8 mouse cellular contexts compared by ENCODE assay signal in the genomic region with DNA sequence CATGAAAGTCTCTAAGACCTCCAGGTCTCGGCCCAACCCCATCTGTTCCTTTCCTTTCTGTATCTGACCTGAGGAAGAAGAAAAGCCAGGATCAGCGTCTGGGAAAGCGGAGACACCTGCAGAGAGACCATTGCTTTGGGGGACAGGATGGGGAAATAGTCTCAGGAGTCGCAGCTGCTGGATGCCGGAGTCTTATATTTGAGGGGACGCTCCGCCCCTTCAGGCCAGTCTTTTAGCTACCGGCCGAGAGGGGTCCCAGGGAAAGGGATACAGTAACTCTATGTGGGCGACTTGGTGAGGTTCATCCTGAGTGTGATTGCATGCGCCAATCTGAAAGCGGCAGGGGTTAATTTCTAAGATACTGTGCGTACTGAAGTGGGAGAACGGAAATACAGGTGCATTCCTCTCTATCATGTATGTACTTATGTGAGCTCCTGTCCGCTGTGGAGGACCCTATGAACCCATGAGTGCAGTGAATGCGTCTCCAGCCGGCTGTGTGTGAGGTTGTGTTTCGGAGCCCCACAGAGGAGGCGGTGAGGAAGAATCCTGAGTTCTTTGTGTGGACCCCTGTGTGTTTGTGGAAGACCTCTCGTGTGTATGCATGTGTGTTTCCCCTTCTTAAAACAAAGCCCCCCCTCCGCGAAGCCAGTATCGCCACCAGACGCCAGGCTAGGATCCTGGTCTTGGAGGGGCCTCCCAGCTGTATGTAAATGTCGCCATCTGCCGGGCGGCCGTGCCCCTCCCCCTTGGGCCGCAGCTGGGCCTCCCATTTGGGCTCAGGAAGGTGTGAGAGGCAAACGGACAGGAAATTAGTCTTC. TPM values are rescaled to one million over a fixed set of nuclear protein-coding genes. Genes with fewer than 3 reads are reported as not detected.
DNase-seq lines count a peak whose midpoint lies in the region; ATAC-seq and TF ChIP-seq lines count a peak whose summit lies in the region.

Dll3 (minus strand) TSS at position 623 of the 818 bp plus-strand sequence.

- whole genome bisulfite sequencing in cerebellum, adult 2 months: 8% methylated on average over 30 of the region's 30 CpGs
- WGBS in forebrain, embryonic 10.5 days: under 1% methylated on average over 30 of the region's 30 CpGs
- WGBS in limb, embryonic 10.5 days: under 1% methylated on average over 30 of the region's 30 CpGs

- no peaks in the 10 kb centered on the region; the same call in 1 of the 2 replicates for H3K4me1 ChIP-seq in cerebellum, adult 2 months (ENCODE audit: control insufficient read depth, insufficient read depth, low read length)
- H3K4me1 ChIP-seq in forebrain, embryonic 10.5 days: peaks cover 33% of the 10 kb centered on the region
- H3K4me1 ChIP-seq in limb, embryonic 10.5 days: peaks cover 27% of the 10 kb centered on the region

- peaks cover 22% of the 10 kb centered on the region for H3K36me3 ChIP-seq in forebrain, embryonic 10.5 days (replicated peaks)
- H3K36me3 ChIP-seq in limb, embryonic 10.5 days: peaks cover 30% of the 10 kb centered on the region

- no peak within 1 kb of the TSS for H3K4me3 ChIP-seq in cerebellum, adult 2 months (replicated peaks; ENCODE audit: insufficient read depth, low read depth, low read length)
- H3K4me3 ChIP-seq in forebrain, embryonic 10.5 days: peak within 1 kb of the TSS; percentile 49
- H3K4me3 ChIP-seq in limb, embryonic 10.5 days: peak within 1 kb of the TSS; percentile 48

- ATAC-seq in cerebellum, adult (ENCODE audit: insufficient number of reproducible peaks, low FRiP score, low TSS enrichment): no peak
- peak; percentile 23 to 59; a peak in 2 of 4 replicates for ATAC-seq in hematopoietic stem cell, adult 5-6 weeks (replicated peaks in 1 of 2; ENCODE audit: insufficient read depth in 1 of 2, low FRiP score in 2 of 2, low TSS enrichment in 1 of 2, low read depth in 1 of 2, poor library complexity in 2 of 2, severe bottlenecking in 2 of 2)
- ATAC-seq in megakaryocyte-erythroid progenitor cell, adult 5-6 weeks (replicated peaks; ENCODE audit: low FRiP score, low TSS enrichment, poor library complexity, severe bottlenecking): peak; percentile 58

- peak; percentile 28 to 41 for DNase-seq in cerebellum, adult 2 months
- peak; percentile 68 for DNase-seq in R1 (ENCODE audit: low read depth, low spot score)
- peak; percentile 78 for DNase-seq in forebrain, embryonic 10.5 days (ENCODE audit: extremely low spot score, low spot score)
- peak; percentile 83 for DNase-seq in limb, embryonic 10.5 days (ENCODE audit: low spot score)
- peak; percentile 38 to 51 for DNase-seq in spleen, postnatal 36 days (ENCODE audit: low spot score in 2 of 2)

- TF ChIP-seq POLR2A in cerebellum, adult 2 months (IDR thresholded peaks at IDR 0.05; ENCODE audit: borderline replicate concordance, insufficient read depth, low read length): no peak

- H3K27me3 ChIP-seq in cerebellum, adult 2 months (ENCODE audit: control insufficient read depth, insufficient read depth, low read length): 0 out of 2 replicates have a peak, but pooled peaks cover 1% of the 10 kb centered on the region
- H3K27me3 ChIP-seq in forebrain, embryonic 10.5 days (ENCODE audit: poor library complexity, severe bottlenecking): peaks cover 66% of the 10 kb centered on the region
- H3K27me3 ChIP-seq in limb, embryonic 10.5 days (ENCODE audit: low read depth, poor library complexity, severe bottlenecking): peaks cover 69% of the 10 kb centered on the region

- no peaks in the 10 kb centered on the region for H3K9me3 ChIP-seq in forebrain, embryonic 10.5 days
- no peaks in the 10 kb centered on the region for H3K9me3 ChIP-seq in limb, embryonic 10.5 days (replicated peaks)

- TF ChIP-seq CTCF in cerebellum, adult 2 months (IDR thresholded peaks at IDR 0.05; ENCODE audit: borderline replicate concordance, insufficient read depth, low read depth, low read length): peak; percentile 33; the same call in 1 of the 2 replicates

- no peak within 1 kb of the TSS for H3K27ac ChIP-seq in cerebellum, adult 2 months (ENCODE audit: insufficient read depth, low read length)
- peak within 1 kb of the TSS; percentile 80 for H3K27ac ChIP-seq in forebrain, embryonic 10.5 days
- H3K27ac ChIP-seq in limb, embryonic 10.5 days: peak within 1 kb of the TSS; percentile 50

RNA-seq across cellular contexts. Expression of gene Dll3, which starts in this region (rescaled TPM):
- 1.3 and 1.4 TPM in 2 replicates for polyA plus RNA-seq in cerebellum, adult 2 months (2012; rRNA removed)
- 13.4 and 13.7 TPM in 2 replicates for polyA plus RNA-seq in forebrain, embryonic 10.5 days (2016; fragmentation: Nextera tagmentation; extraction: Ambion mirVana)
- total RNA-seq in hematopoietic stem cell, adult 5-6 weeks (2017): 0.25 TPM in 1 of 2 replicates, not detected in the other
- 0.56 and 2.3 TPM in 2 replicates for polyA plus RNA-seq in limb, embryonic 10.5 days (2016; fragmentation: Nextera tagmentation; extraction: Ambion mirVana)
- total RNA-seq in megakaryocyte-erythroid progenitor cell, adult 5-6 weeks (2014; fragmentation: Nextera tagmentation): 0.45 TPM in 1 of 2 replicates, not detected in the other
- not detected in 2 replicates for total RNA-seq in megakaryocyte-erythroid progenitor cell, adult 5-6 weeks (2017)

Comparison
In these comparisons a context has a peak if more than half of its experiments do, and no peak if none do; other contexts are left out.
1. Peak in ATAC-seq in hematopoietic stem cell, adult 5-6 weeks; RNA of the gene not detected or under 1 TPM.
2. Peak in ATAC-seq in megakaryocyte-erythroid progenitor cell, adult 5-6 weeks; RNA of the gene not detected or under 1 TPM.